In the genomic region with DNA sequence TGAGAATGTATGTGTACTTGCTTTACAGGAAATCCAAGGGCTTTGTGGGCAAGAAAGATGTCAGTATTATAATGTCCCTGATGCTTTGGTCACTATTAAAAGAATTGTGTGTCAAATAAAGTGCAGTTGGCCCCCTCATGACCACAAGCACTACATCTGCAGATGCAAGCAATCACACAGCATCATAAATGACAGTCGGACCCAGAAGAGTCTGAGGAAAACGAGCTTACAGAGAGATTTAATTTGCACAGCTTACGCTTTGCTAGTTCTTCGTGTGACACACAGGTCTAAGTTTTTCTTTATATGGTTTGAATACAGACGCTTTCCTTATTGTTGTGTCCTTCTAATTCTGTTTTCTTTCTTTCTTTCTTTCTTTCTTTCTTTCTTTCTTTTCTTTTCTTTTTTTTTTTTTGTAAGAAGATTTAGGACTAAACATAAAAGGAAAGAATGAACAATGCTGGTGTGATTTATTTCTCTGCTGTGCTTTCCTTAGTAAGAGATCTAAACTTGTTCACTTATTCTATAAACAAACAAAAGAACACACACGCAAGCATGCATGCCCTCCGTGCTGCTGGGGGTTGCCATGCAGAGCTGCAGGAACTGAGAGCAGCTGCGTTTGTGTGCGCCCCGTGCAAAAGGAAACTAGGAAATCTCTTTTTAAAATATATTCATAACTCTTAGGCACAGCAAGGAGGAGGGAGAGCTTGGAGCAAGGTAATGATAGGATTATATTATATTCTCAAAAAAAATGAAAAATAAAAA, we compare ENCODE assay signal across 10 mouse cellular contexts.
A peak's percentile ranks its signal among the peaks of the same experiment; 100 is the strongest.
DNase-seq lines count a peak whose midpoint lies in the region; ATAC-seq lines count a peak whose summit lies in the region.
"Had no signal": no experiment of that assay in that cellular context is flagged by ENCODE, and none has a peak within 500 bp of the region (broad histone marks: within the 10 kb centered on the region; RNA-seq: fewer than 3 reads in every experiment).

No protein-coding gene starts in this region.

- peak overlapping the region; percentile 22; the same call in 1 of the 2 replicates for H3K4me2 ChIP-seq in embryonic facial prominence, embryonic 15.5 days (replicated peaks)
- H3K4me2 ChIP-seq in intestine, embryonic 15.5 days (replicated peaks): 0 out of 2 replicates have a peak overlapping the region, but pooled peaks have one; percentile 17
- H3K4me2 ChIP-seq in neural tube, embryonic 14.5 days (ENCODE audit: low read depth, low read length): peak overlapping the region; percentile 26
- H3K4me2 ChIP-seq: liver, embryonic 15.5 days had no signal

- H3K27me3 ChIP-seq in embryonic facial prominence, embryonic 15.5 days: no peaks in the 10 kb centered on the region
- H3K27me3 ChIP-seq in intestine, embryonic 15.5 days (replicated peaks): no peaks in the 10 kb centered on the region
- H3K27me3 ChIP-seq in neural tube, embryonic 14.5 days (ENCODE audit: control insufficient read depth, insufficient read depth, low read length): no peaks in the 10 kb centered on the region
- H3K27me3 ChIP-seq: liver, embryonic 15.5 days had no signal

- H3K9ac ChIP-seq in embryonic facial prominence, embryonic 15.5 days: no peak overlapping the region
- H3K9ac ChIP-seq in intestine, embryonic 15.5 days: no peak overlapping the region
- H3K9ac ChIP-seq in neural tube, embryonic 14.5 days (replicated peaks; ENCODE audit: low read depth, low read length): no peak overlapping the region; the same call in 1 of the 2 replicates
- H3K9ac ChIP-seq: liver, embryonic 15.5 days had no signal

- H3K4me3 ChIP-seq in embryonic facial prominence, embryonic 15.5 days (replicated peaks): no peak overlapping the region; the same call in 1 of the 2 replicates
- H3K4me3 ChIP-seq in intestine, embryonic 15.5 days (replicated peaks): no peak overlapping the region
- H3K4me3 ChIP-seq in neural tube, embryonic 14.5 days (ENCODE audit: low read depth, low read length): no peak overlapping the region
- H3K4me3 ChIP-seq: erythroblast, embryonic 14.5 days; liver, embryonic 15.5 days had no signal

- H3K27ac ChIP-seq in embryonic facial prominence, embryonic 15.5 days (replicated peaks): no peak overlapping the region
- H3K27ac ChIP-seq in intestine, embryonic 15.5 days: no peak overlapping the region
- H3K27ac ChIP-seq in neural tube, embryonic 14.5 days (ENCODE audit: low read depth, low read length): peak overlapping the region; percentile 73
- H3K27ac ChIP-seq: liver, embryonic 15.5 days had no signal

- no peaks in the 10 kb centered on the region for H3K4me1 ChIP-seq in embryonic facial prominence, embryonic 15.5 days
- no peaks in the 10 kb centered on the region for H3K4me1 ChIP-seq in intestine, embryonic 15.5 days (replicated peaks)
- peaks cover 19% of the 10 kb centered on the region; the same call in 1 of the 2 replicates for H3K4me1 ChIP-seq in neural tube, embryonic 14.5 days (ENCODE audit: control insufficient read depth, insufficient read depth, low read length)
- H3K4me1 ChIP-seq: liver, embryonic 15.5 days had no signal

- no peaks in the 10 kb centered on the region for H3K9me3 ChIP-seq in embryonic facial prominence, embryonic 15.5 days (replicated peaks)
- no peaks in the 10 kb centered on the region for H3K9me3 ChIP-seq in intestine, embryonic 15.5 days
- no peaks in the 10 kb centered on the region for H3K9me3 ChIP-seq in neural tube, embryonic 14.5 days (ENCODE audit: control insufficient read depth, low read length)
- H3K9me3 ChIP-seq: liver, embryonic 15.5 days had no signal

- WGBS in embryonic facial prominence, embryonic 15.5 days: 16% methylated on average over 10 of the region's 10 CpGs
- 36% methylated on average over 10 of the region's 10 CpGs for WGBS in intestine, embryonic 15.5 days
- WGBS in neural tube, embryonic 14.5 days: 10% methylated on average over 10 of the region's 10 CpGs

- no peak for ATAC-seq in embryonic facial prominence, embryonic 15.5 days (ENCODE audit: insufficient number of reproducible peaks, low FRiP score, low TSS enrichment, low read depth)
- ATAC-seq in intestine, embryonic 15.5 days: no peak
- ATAC-seq in neural tube, embryonic 14.5 days (ENCODE audit: low read depth): peak; percentile 64; the same call in 1 of the 2 replicates

- DNase-seq in kidney, postnatal 4 days: peak; percentile 6 to 29
- DNase-seq in kidney, postnatal 14 days: no peak
- DNase-seq in urinary bladder, postnatal 25 days (ENCODE audit: low spot score): no peak
- DNase-seq in heart, adult 8-10 months (ENCODE audit: low spot score): no peak
- no peak for DNase-seq in right cerebral cortex, adult 2 months (ENCODE audit: low spot score in 2 of 2)

- H3K36me3 ChIP-seq in embryonic facial prominence, embryonic 15.5 days: no peaks in the 10 kb centered on the region
- H3K36me3 ChIP-seq in intestine, embryonic 15.5 days: no peaks in the 10 kb centered on the region
- H3K36me3 ChIP-seq in neural tube, embryonic 14.5 days (ENCODE audit: control insufficient read depth, insufficient read depth, low read length): no peaks in the 10 kb centered on the region
- H3K36me3 ChIP-seq: liver, embryonic 15.5 days had no signal

Comparison
In these comparisons a context has a peak if more than half of its experiments do, and no peak if none do; other contexts are left out.
1. DNase-seq: peak in kidney, postnatal 4 days (2 of 2); none in kidney, postnatal 14 days (single experiment), urinary bladder, postnatal 25 days (single experiment), heart, adult 8-10 months (single experiment) and right cerebral cortex, adult 2 months (0 of 2).
2. Peak in every context shown above with its lines, with median percentiles within 50 percentile points of each other: H3K4me2 ChIP-seq.